Mouse (Mus musculus): ENCODE measurements around the gene H2afz. TPM values are rescaled to one million over a fixed set of nuclear protein-coding genes. Genes with fewer than 3 reads are reported as not detected.

H2afz gene
- polyA plus RNA-seq, 1 experiment from 2014 or later = 1,370 TPM

DNA sequence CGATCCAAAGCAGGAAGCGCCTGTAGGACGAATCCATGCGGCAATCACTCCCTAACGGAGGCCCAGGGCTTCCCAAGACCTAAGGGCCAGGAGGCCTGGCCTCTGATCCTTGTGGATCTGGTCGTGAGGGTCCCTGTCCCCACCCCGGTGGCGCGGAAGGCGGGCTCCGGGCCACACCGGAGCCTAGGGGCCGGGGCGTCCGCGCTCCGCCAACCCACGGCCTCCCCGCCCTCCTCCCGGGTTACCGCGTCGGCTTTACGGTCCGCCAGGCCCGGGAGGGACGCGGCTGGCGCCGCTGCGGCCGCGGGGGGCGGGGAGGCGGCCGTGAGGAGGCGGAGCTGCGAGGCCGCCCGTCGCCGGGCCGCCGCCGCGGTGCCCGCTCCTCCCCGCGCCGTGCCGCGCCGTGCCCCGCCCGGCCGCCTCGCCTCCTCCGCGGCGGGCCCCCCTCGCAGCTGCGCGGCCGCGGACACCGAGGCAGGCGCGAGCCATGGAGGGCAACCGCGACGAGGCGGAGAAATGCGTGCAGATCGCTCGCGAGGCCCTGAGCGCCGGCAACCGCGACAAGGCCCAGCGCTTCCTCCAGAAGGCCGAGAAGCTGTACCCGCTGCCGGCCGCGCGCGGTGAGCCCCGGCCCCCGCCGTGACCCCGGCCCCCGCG is 3.3 kb downstream of the H2afz start, which contains the start of gene Dnajb14:
Gene Dnajb14 (plus strand): TSS at position 239 of the 657 bp plus-strand sequence.
- Histone ChIP-seq H3K4me1 (ENCODE audit: control insufficient read depth, insufficient read depth, low read length) (0 out of 2 replicates have a peak, but pooled peaks cover 3% of the 10 kb centered on the region), H3K9me3 (replicated peaks; ENCODE audit: control insufficient read depth, low read length) (no peaks in the 10 kb centered on the region), H3K27ac (ENCODE audit: low read depth, low read length) (peak within 1 kb of the TSS; percentile 99), H3K9ac (ENCODE audit: low read depth, low read length) (peak within 1 kb of the TSS; percentile 90), H3K4me3 (ENCODE audit: low read depth, low read length) (peak within 1 kb of the TSS; percentile 75), H3K27me3 (ENCODE audit: control insufficient read depth, insufficient read depth, low read length) (no peaks in the 10 kb centered on the region), H3K4me2 (peak within 1 kb of the TSS; percentile 79), H3K36me3 (ENCODE audit: control insufficient read depth, insufficient read depth, low read length) (no peaks in the 10 kb centered on the region)
- peak; percentile 43 for ATAC-seq (replicated peaks; ENCODE audit: insufficient number of reproducible peaks, low FRiP score, low TSS enrichment)
- WGBS (ENCODE audit: insufficient replicate concordance) = under 1% methylated on average over 34 of the region's 94 CpGs

DNA sequence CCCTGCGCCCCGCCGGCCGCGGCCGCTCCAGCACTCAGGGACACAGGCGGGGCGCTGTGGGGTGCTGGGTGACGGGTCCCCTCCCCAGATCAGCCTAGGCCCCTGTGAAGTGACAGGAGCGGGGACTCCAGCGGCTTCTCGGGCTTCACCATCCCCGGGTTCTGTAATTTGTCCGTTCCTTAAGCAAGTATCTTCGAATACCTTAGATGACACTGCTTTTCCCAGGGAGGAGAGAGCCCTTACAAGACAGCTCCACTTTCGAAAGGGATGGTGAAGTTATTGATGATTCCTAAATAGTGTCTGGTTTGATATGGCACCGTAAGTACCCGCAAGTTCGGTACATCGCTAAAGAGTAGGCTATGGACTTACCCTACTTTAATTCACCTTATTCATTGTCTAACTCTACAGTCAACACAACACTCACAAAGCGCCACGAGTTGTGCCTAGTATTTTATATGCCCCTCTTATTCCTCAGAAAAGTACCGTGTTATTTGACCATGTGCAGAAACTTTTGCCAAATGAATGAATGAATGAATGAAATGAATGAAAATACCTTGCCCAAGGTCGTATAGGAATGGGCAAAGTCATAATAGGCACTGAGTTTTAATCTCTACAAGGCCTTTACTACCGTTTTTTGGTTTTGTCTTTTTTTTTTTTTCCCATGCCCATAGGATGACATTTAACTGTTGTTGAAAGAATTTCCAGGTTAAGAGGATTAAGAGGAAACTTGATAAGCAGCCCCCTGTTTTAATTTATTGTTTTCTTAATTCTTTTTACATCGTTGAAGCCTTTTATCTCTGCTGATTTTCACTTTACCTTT is 4.0 kb downstream of the H2afz start:
- WGBS (ENCODE audit: insufficient replicate concordance) = 5% methylated on average over 26 of the region's 26 CpGs
- Histone ChIP-seq H3K4me1 (ENCODE audit: control insufficient read depth, insufficient read depth, low read length) (0 out of 2 replicates have a peak, but pooled peaks cover 3% of the 10 kb centered on the region), H3K4me2 (peak overlapping the region; percentile 79), H3K4me3 (ENCODE audit: low read depth, low read length) (peak overlapping the region; percentile 75), H3K9ac (ENCODE audit: low read depth, low read length) (peak overlapping the region; percentile 90), H3K27ac (ENCODE audit: low read depth, low read length) (peak overlapping the region; percentile 99), H3K9me3 (replicated peaks; ENCODE audit: control insufficient read depth, low read length) (no peaks in the 10 kb centered on the region), H3K27me3 (ENCODE audit: control insufficient read depth, insufficient read depth, low read length) (no peaks in the 10 kb centered on the region), H3K36me3 (ENCODE audit: control insufficient read depth, insufficient read depth, low read length) (no peaks in the 10 kb centered on the region)
- ATAC-seq (replicated peaks; ENCODE audit: insufficient number of reproducible peaks, low FRiP score, low TSS enrichment) = 0 out of 2 replicates have a peak, but pooled peaks have one; percentile 1

DNA sequence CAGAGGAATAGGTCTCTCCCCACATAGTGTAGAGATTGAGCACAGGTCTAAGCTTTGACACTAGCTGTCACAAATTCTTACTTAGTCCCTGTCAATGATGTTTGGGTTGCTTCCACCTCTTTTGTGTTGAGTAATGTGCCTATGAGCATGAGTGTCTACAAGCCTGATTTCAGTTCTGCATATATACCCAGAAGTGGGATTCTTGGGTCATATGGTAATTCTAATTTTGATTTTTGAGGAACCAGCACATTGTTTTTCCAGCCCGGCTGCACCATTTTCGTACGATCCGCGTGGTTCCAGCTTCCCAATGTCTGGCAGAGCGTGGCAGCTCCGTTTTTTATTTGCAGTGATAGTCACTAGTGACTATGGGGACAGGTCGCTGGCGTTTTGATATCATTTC is 5.1 kb downstream of the H2afz start:
- WGBS (ENCODE audit: insufficient replicate concordance) = 87% methylated on average over 9 of the region's 9 CpGs
- H3K27me3 ChIP-seq (ENCODE audit: control insufficient read depth, insufficient read depth, low read length) = no peaks in the 10 kb centered on the region

DNA sequence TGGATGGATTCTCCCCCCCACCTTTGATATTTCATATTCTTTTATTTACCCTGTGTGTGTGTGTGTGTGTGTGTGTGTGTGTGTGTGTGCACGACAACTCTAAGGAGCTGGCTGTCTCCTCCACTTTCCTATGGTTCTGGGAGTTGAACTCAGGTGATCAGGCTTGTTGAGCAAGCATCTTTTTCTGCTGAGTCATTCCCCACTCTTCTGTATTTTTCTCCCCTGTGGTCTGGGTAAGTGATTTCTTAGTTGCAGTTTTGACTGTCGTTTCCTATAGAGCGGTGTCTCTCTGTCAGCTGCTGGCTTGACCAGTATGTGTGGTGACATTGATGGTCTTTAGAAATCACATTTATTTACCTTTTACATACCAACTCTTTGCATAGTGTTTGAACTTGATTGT is 15.0 kb downstream of the H2afz start:
- Histone ChIP-seq H3K27ac (ENCODE audit: low read depth, low read length) (no peak overlapping the region), H3K4me3 (ENCODE audit: low read depth, low read length) (no peak overlapping the region), H3K4me1 (ENCODE audit: control insufficient read depth, insufficient read depth, low read length) (no peaks in the 10 kb centered on the region), H3K9me3 (replicated peaks; ENCODE audit: control insufficient read depth, low read length) (no peaks in the 10 kb centered on the region), H3K9ac (ENCODE audit: low read depth, low read length) (no peak overlapping the region), H3K4me2 (no peak overlapping the region), H3K27me3 (ENCODE audit: control insufficient read depth, insufficient read depth, low read length) (no peaks in the 10 kb centered on the region), H3K36me3 (ENCODE audit: control insufficient read depth, insufficient read depth, low read length) (no peaks in the 10 kb centered on the region; the same call in 1 of the 2 replicates)
- no peak for ATAC-seq (replicated peaks; ENCODE audit: insufficient number of reproducible peaks, low FRiP score, low TSS enrichment)
- WGBS (ENCODE audit: insufficient replicate concordance) = 77% methylated on average over 3 of the region's 3 CpGs

More for the DNA sequence above, 5.1 kb downstream of the H2afz start:
- Histone ChIP-seq H3K9ac (ENCODE audit: low read depth, low read length) (no peak overlapping the region), H3K4me2 (no peak overlapping the region), H3K27ac (ENCODE audit: low read depth, low read length) (no peak overlapping the region), H3K9me3 (replicated peaks; ENCODE audit: control insufficient read depth, low read length) (no peaks in the 10 kb centered on the region), H3K4me1 (ENCODE audit: control insufficient read depth, insufficient read depth, low read length) (0 out of 2 replicates have a peak, but pooled peaks cover 3% of the 10 kb centered on the region), H3K36me3 (ENCODE audit: control insufficient read depth, insufficient read depth, low read length) (no peaks in the 10 kb centered on the region), H3K4me3 (ENCODE audit: low read depth, low read length) (no peak overlapping the region)
- no peak for ATAC-seq (replicated peaks; ENCODE audit: insufficient number of reproducible peaks, low FRiP score, low TSS enrichment)

DNA sequence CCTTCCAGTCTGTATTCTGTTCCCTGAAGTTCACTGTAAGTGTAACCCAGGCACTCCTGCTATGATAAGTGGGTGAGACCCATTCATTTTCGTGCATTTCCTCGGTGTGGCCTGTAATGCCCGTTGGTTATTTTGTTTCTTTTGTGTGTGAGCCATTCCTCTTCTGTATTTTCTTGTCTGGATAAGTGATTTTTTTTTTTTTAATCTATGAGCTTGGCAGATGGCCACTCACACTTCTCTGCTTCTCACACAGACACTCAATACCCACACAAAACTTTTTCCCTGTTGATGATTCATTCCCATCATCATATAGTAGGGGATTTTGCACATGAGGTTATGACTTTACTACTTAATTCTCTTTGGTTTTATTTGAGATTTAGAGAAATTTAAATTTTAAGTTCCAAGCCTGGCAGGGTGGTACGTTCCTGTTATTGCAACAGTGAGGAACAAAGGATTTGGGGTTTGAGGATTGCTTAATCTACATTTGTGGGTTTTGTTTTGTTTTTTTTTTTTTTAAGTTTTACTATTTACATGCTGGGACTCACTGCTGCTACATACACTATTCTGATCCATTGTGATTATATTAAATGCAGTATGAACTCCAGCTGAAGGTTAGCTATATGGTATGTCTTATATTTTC is 15.9 kb downstream of the H2afz start:
- Histone ChIP-seq H3K9ac (ENCODE audit: low read depth, low read length) (no peak overlapping the region), H3K9me3 (replicated peaks; ENCODE audit: control insufficient read depth, low read length) (no peaks in the 10 kb centered on the region), H3K4me3 (ENCODE audit: low read depth, low read length) (no peak overlapping the region), H3K36me3 (ENCODE audit: control insufficient read depth, insufficient read depth, low read length) (no peaks in the 10 kb centered on the region; the same call in 1 of the 2 replicates), H3K27ac (ENCODE audit: low read depth, low read length) (no peak overlapping the region), H3K27me3 (ENCODE audit: control insufficient read depth, insufficient read depth, low read length) (no peaks in the 10 kb centered on the region), H3K4me2 (no peak overlapping the region), H3K4me1 (ENCODE audit: control insufficient read depth, insufficient read depth, low read length) (no peaks in the 10 kb centered on the region)
- WGBS (ENCODE audit: insufficient replicate concordance) = 83% methylated on average over 4 of the region's 4 CpGs
- ATAC-seq (replicated peaks; ENCODE audit: insufficient number of reproducible peaks, low FRiP score, low TSS enrichment) = no peak

DNA sequence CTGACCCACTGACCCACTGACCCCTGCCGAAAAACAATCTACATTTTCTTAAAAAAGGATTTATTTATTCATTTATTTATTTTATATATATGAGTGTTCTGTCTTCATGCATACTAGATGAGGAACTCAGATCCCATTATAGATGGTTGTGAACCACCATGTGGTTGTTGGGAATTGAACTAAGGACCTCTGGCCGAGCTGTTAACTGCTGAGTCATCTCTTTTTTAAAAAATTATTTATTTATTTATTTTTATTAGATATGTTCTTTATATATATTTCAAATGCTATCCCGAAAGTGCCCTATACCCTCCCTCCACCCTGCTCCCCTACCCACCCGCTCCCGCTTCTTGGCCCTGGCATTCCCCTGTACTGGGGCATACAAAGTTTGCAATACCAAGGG is 16.8 kb downstream of the H2afz start:
- Histone ChIP-seq H3K27ac (ENCODE audit: low read depth, low read length) (no peak overlapping the region), H3K9ac (ENCODE audit: low read depth, low read length) (no peak overlapping the region), H3K4me2 (no peak overlapping the region), H3K4me1 (ENCODE audit: control insufficient read depth, insufficient read depth, low read length) (no peaks in the 10 kb centered on the region), H3K4me3 (ENCODE audit: low read depth, low read length) (no peak overlapping the region), H3K9me3 (replicated peaks; ENCODE audit: control insufficient read depth, low read length) (no peaks in the 10 kb centered on the region), H3K36me3 (ENCODE audit: control insufficient read depth, insufficient read depth, low read length) (no peaks in the 10 kb centered on the region; the same call in 1 of the 2 replicates), H3K27me3 (ENCODE audit: control insufficient read depth, insufficient read depth, low read length) (no peaks in the 10 kb centered on the region)
- 90% methylated on average over 5 of the region's 5 CpGs for WGBS (ENCODE audit: insufficient replicate concordance)
- no peak for ATAC-seq (replicated peaks; ENCODE audit: insufficient number of reproducible peaks, low FRiP score, low TSS enrichment)

DNA sequence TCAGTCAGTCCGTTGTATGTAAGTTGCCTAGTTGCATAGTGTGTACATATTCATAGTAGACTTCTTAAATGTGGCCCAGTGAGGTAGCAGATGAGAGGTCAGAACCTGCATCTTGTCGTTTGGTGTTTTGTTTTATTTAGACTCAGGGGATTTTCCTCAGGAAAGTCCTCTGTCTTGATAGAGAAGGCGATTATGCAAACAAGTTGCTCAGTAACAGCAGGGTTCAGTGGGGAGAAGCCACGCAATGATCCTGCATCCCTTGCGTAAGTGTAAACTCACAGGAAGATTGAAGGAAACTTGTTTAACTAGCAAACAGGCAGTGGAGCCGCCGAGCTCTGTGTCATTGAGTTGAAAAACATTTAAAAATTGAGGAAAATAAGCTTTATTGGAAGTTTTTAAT is 23.7 kb downstream of the H2afz start:
- Histone ChIP-seq H3K4me2 (no peak overlapping the region), H3K36me3 (ENCODE audit: control insufficient read depth, insufficient read depth, low read length) (peaks cover 9% of the 10 kb centered on the region)

DNA sequence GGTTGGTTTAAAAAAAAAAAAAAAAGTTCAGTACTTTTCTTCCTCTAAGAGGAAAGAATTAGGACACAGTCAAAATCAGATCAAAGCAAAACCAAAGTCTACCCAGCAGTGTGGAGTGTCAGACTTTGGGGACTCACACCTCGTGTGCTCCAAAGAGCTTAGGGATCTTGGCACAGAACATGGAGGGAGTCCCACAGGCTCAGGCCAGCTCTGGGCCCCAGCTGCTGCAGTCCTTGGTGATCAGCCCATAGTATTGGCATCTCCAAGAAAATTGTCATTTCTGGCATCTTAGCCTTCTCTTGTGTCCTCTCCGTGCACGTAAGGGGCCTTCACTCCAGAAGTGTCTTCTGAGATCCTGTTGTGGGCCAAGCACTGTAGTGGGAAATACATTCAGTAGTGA is 26.8 kb downstream of the H2afz start:
- WGBS (ENCODE audit: insufficient replicate concordance) = 79% methylated on average over 3 of the region's 3 CpGs
- Histone ChIP-seq H3K36me3 (ENCODE audit: control insufficient read depth, insufficient read depth, low read length) (peaks cover 18% of the 10 kb centered on the region), H3K9me3 (replicated peaks; ENCODE audit: control insufficient read depth, low read length) (no peaks in the 10 kb centered on the region), H3K9ac (ENCODE audit: low read depth, low read length) (no peak overlapping the region), H3K27ac (ENCODE audit: low read depth, low read length) (no peak overlapping the region), H3K4me3 (ENCODE audit: low read depth, low read length) (no peak overlapping the region), H3K27me3 (ENCODE audit: control insufficient read depth, insufficient read depth, low read length) (no peaks in the 10 kb centered on the region), H3K4me1 (ENCODE audit: control insufficient read depth, insufficient read depth, low read length) (no peaks in the 10 kb centered on the region), H3K4me2 (no peak overlapping the region)
- no peak for ATAC-seq (replicated peaks; ENCODE audit: insufficient number of reproducible peaks, low FRiP score, low TSS enrichment)

More for the DNA sequence above, 23.7 kb downstream of the H2afz start:
- H3K9me3 ChIP-seq (replicated peaks; ENCODE audit: control insufficient read depth, low read length) = no peaks in the 10 kb centered on the region
- H3K4me1 ChIP-seq (ENCODE audit: control insufficient read depth, insufficient read depth, low read length) = no peaks in the 10 kb centered on the region
- H3K27me3 ChIP-seq (ENCODE audit: control insufficient read depth, insufficient read depth, low read length) = no peaks in the 10 kb centered on the region
- 78% methylated on average over 7 of the region's 7 CpGs for WGBS (ENCODE audit: insufficient replicate concordance)
- H3K4me3 ChIP-seq (ENCODE audit: low read depth, low read length) = no peak overlapping the region
- no peak overlapping the region for H3K27ac ChIP-seq (ENCODE audit: low read depth, low read length)
- no peak for ATAC-seq (replicated peaks; ENCODE audit: insufficient number of reproducible peaks, low FRiP score, low TSS enrichment)
- H3K9ac ChIP-seq (ENCODE audit: low read depth, low read length) = no peak overlapping the region

All from heart, embryonic 11.5 days (tissue).